Mouse (Mus musculus): ENCODE results near the gene Myo1f.

Gene Myo1f

DNA sequence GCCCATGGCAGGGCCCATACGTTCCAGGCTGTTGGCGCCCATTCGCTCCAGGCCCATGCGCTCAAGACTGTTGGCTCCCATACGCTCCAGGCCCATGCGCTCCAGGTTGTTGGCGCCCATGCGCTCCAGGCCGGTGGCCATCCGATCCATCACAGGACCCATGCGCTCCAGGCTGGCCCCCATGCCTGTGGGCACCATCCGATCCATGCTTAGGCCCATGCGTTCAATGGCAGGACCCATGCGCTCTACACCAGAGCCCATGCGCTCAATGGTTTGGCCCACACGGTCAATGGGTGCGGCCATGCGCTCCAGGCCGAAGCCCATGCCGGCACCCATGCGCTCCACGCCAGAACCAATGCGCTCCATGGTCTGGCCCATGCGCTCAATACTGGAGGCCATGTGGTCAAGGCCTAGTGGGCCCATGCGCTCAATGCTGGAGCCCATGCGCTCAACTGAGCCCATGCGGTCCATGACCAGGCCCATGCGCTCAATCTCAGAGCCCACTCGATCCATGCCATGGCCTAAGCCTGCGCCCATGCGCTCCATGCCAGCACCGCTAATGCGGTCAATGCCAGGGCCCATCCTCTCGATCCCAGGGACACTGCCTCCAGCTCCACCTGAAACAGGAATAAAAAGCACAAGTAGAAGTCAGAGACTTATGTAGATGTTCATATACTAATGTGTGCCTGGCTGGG, 94.4 kb downstream of the Myo1f start:
- no peak for DNase-seq (ENCODE audit: low read depth, low spot score)

All from brain, adult 2 months (tissue).